Mouse (Mus musculus) olfactory bulb, adult 2 months (tissue): ENCODE results near the gene Atf2.

Experiments
- CTCF ChIP-seq: fragments of 200-500 bp; IDR thresholded peaks from 2 replicates; pipeline ENCODE4 v1.5.1; 2012; ENCODE audit warnings: low read depth, mild to moderate bottlenecking, low read length, moderate library complexity; ENCODE audit not compliant: insufficient read depth
- POLR2A ChIP-seq: fragments of 200-500 bp; IDR thresholded peaks from 2 replicates; pipeline ENCODE4 v1.6.1; 2012; ENCODE audit warnings: mild to moderate bottlenecking, low read depth, low read length, moderate library complexity; ENCODE audit not compliant: insufficient read depth

GRCm38 (mm10) chr2:73893473-73894270, 1.2 kb upstream of the Atf2 start:
- no peak for TF ChIP-seq POLR2A
- TF ChIP-seq CTCF = no peak
